Mouse (Mus musculus) embryonic fibroblast, embryonic 13.5 days (primary cell): ENCODE measurements at regions not wholly inside any gene's neighbourhood (a gene's known extent, or its start where the extent isn't known, plus 50 kb on each side); places are given as distances from the start of the nearest gene placed in this dataset.

Experiments used
- CTCF ChIP-seq: IDR thresholded peaks from 2 replicates; pipeline ENCODE4 v1.5.1; 2011; ENCODE audit warnings: mild to moderate bottlenecking, control low read depth, low read length, moderate library complexity, borderline replicate concordance; ENCODE audit not compliant: insufficient read depth
- POLR2A ChIP-seq: IDR thresholded peaks from 2 replicates; pipeline ENCODE4 v1.6.1; 2011; ENCODE audit warnings: low read depth, mild to moderate bottlenecking, control low read depth, low read length, moderate library complexity

- no peak for TF ChIP-seq CTCF
- no peak for TF ChIP-seq POLR2A
Measured at GRCm38 (mm10) chr14:48017971-48018370, 102.7 kb upstream of the Peli2 start.
